Mouse (Mus musculus) retina, adult 2 months (tissue): ENCODE measurements at regions not wholly inside any gene's neighbourhood (a gene's known extent, or its start where the extent isn't known, plus 50 kb on each side); places are given as distances from the start of the nearest gene placed in this dataset.

Experiments used
- DNase-seq: peaks from one replicate; pipeline ENCODE4 v3.0.0-alpha.2; 2012; ENCODE audit warnings: low read depth, low spot score

DNA sequence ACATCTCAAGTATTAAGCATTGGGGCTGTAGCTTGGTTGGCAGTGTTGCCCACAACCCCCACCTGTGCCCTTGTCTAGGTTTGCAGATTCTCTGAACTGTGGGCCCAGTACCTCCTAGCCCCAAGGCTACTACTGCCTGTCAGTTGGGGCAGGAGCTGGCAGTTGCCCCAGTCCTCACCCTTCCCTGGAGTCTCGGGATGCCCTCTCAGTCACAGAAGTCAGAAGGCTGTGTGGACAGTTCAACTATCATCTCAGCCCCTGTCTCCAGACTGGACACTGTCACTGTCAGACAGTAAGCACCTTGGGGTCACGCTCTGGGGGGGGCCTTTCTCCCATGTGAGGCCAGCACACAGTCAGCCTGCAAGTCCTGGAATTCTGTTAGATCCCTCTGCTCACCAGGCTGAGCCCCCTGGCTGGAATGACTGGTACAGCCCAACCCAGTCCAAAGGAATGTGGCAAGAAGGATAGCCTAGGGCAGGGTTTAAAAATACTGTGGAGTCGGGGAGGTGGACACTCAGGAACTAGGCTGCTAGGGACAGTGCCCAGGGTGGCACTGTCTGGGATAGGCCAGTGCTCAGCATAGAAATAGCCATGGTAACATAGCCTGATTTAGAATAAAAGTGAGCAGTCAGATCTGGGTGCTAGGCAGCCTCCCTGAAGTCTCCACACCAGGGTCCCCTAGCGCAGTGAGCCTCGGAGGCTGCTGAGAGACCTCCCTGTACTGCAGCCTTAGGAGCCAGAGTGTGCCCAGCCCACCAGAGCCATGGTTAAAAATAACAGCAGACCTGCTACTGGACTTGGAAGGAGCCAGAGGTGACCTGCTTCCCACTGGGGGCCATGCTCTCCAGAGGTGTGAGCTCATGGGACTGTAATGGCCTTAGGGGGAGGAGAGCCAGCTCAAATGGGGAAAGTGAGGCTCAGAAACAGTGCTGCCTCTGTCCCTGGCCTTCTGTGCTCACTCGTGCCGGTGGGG, 83.1 kb upstream of the Ptpn1 start:
- DNase-seq = no peak

GRCm38 (mm10) chr2:167847281-167848077, 84.4 kb upstream of the Ptpn1 start:
- no peak for DNase-seq

DNA sequence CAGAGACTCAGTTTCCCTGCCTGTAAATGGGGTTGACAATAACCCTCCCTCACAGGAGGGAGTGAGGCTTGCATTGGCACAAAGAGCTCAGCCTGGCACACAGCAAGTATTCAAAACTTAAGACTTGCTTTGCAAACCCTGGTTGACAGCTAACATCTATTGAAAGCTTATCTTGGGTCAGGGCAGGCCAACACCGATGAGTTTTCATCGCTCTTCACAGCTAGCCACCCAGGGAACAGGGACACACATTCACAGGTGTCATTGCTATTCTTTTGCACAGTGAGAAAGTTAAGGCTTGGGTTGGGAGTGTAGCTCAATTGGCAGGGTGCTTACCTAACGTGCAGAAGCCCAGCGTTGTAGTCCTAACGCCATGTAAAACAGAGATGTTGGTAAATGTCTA, 86.5 kb upstream of the Ptpn1 start:
- DNase-seq = no peak

GRCm38 (mm10) chr2:167844556-167844955, 87.3 kb upstream of the Ptpn1 start:
- DNase-seq = no peak

- DNase-seq = no peak
Measured at GRCm38 (mm10) chr2:167843921-167844320, 87.9 kb upstream of the Ptpn1 start.

DNA sequence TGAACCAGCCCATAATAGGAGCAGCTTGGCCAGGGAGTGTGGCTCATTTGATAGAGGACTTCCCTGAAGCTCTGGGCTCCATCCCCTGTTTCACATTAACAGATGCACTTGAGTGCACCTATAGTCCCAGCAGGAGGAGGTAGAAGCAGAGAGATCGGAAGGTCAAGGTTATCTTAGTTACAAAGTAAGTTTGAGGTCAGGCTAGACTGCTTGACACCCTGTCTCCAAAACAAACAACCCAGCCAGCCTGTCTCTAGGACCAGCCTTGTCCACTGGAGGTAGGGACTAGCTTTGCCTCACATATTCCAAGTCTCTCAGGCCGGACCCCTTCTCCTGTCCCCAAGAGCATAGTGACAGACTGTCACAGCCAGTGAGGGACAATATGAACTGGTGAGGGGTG, 88.9 kb upstream of the Ptpn1 start:
- DNase-seq = no peak

GRCm38 (mm10) chr2:167842473-167842872, 89.4 kb upstream of the Ptpn1 start:
- no peak for DNase-seq

DNA sequence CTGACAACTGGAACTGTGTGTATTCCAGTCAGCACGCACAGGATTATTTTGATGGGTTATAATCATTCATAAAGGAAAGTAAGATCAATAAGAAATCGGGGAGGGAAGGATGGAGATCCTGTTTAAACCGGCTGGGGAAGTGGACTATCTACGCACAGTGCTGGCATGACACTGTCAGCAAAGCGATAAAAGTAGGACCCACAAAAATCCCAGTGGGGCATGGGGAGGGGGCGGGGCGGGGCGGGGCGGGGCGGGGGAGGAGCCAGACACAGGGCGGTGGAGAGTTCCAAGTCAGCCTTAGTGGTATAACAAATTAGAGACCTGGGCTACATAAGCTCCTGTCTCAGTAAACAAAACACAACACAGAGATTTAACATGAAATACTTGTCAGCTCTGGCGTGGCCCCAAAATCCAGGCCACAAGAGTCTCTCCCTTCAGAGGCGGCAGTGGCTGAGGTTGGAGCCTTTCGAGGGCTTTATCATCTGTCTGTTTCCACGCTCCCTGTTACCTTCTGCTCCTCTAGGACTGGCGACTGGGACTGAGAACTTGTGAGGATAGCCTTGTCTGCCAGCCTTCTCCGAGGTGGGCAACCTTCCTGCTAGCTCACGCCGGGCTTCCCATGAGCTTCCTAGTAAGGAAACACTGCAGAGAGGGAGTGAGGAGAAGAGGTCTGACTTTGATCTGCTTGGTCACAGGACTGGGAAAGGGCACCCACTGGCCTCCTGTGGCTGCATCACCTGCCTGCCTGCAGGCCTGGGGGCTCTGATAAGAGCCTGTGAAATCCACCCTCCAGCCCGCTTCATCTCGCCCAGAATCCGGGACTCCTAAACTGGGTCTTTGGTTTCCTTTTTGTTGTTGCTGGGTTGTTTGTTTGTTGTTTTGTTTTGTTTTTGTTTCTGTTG, 90.3 kb upstream of the Ptpn1 start:
- DNase-seq = no peak

- DNase-seq = no peak
Measured at GRCm38 (mm10) chr2:167840344-167840743, 91.5 kb upstream of the Ptpn1 start.

- DNase-seq = no peak
Measured at GRCm38 (mm10) chr2:167839324-167839981, 92.4 kb upstream of the Ptpn1 start.

GRCm38 (mm10) chr2:167837596-167837995, 94.3 kb upstream of the Ptpn1 start:
- no peak for DNase-seq

GRCm38 (mm10) chr2:167836611-167837010, 95.2 kb upstream of the Ptpn1 start:
- no peak for DNase-seq

DNA sequence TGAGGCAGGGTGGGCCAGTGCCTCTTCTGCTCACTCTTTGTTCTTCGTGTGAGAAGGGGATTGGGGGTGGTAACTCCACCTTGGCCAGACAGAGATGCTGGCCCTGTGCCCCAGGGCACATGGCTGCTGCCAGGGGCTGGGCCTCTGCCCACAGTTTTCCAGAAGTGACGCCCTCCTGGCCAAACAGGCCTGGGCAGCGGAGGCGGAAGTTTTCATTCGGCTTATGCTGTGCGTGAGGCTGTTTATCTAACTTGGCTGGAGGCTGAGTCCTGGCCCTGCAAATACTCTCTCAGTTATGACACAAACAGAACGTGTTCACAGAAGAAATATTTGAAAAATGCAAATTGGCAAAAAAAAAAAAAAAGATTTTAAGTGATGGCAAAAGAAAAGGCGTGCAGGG, 97.3 kb upstream of the Ptpn1 start:
- DNase-seq = no peak

GRCm38 (mm10) chr2:167833290-167833953, 98.4 kb upstream of the Ptpn1 start:
- peak; percentile 29 for DNase-seq

DNA sequence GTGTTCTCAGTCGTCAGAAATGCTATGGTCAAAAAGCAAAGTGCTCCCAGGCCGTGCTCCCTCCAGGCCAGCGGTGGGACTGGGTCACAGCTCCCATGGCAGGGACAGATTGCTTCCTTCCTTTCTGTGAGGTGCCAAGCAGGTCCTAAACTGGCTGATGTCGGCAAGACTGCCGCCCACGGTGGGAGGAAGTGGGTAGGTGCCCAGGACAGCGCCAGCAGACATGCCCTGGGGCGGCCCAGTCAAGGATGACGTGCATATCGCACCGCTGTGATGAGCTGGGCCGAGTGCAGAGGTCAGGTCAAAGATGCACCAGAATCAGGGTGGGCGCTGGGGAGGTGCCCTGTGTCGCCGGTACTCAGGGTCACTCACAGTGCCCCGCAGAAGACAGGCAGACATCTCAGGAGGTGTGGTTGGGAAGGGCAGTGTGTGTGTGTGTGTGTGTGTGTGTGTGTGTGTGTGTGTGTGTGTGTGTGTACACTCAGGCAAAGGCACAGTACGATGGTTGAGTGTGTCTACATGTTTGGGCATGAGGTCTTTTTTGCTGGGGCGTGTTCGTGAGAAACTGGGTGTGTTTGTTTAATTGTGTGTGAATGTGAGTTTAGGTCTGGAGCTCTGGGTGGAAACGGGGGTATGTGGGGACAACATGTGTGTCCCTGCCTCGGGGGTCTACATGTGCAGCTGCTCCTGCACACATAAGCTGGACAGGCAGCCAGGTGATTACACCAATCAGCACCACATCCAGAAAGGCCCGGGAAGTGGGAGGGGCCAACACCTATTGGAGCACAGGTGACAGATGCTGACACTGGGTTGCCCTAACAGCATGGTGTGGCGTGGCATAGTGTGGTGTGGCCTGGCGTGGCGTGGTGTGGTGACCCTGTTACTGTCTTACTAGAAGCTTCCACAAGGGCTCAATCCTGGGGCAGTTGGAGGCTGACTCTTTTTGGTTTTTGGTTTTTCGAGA, 100.5 kb upstream of the Ptpn1 start:
- no peak for DNase-seq

DNA sequence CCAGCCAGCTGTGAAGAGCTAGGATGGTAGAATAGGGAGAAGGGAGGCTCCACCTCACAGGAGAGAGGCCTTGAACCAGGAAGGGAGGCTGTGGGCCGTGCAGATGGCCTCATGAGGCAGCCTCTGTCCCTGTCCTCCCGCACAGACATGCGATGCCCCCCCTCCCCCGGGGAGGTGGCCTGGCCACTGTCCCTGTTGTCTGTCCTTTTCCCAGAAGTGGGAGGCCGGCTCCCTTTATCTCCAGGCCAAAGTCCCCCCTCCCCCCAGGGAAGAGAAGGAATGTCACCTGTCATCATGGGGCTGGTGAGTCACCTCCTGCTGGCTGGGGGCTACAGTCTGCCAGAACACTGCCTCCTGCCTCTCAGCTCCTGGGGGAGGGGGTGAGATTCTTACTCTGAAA, 103.6 kb upstream of the Ptpn1 start:
- no peak for DNase-seq

GRCm38 (mm10) chr2:167826922-167827703, 104.7 kb upstream of the Ptpn1 start:
- DNase-seq = no peak

- no peak for DNase-seq
Measured at GRCm38 (mm10) chr2:167823513-167823912, 108.3 kb upstream of the Ptpn1 start.

GRCm38 (mm10) chr2:167823044-167823443, 108.8 kb upstream of the Ptpn1 start:
- no peak for DNase-seq
